Mouse (Mus musculus): ENCODE results near the gene Ldhal6b.

GRCm38 (mm10) chr17:5396213-5396612 is 22.4 kb downstream of the Ldhal6b start:
- TF ChIP-seq FLI1 (IDR thresholded peaks at IDR 0.05; ENCODE audit: low read length), result no peak
- TF ChIP-seq GATA1 (IDR thresholded peaks at IDR 0.05; ENCODE audit: borderline replicate concordance, low read length), result no peak

Measured in megakaryocyte, embryonic 14.5 days (primary cell).